Mouse (Mus musculus) CD4-positive, CD25-positive, alpha-beta regulatory T cell, adult 9 weeks (primary cell): ENCODE results near the gene Iqsec3. TPM values are rescaled to one million over a fixed set of nuclear protein-coding genes. Genes with fewer than 3 reads are reported as not detected.

Experiments used
- polyA plus RNA-seq: library from polyadenylated mRNA; unstranded; fragments of 100-300 nt; shearing (Covaris generic); gene quantifications from one replicate; pipeline ENCODE4 v1.2.1, GENCODE M21; 2017

The Iqsec3 gene
- not detected for polyA plus RNA-seq

GRCm38 (mm10) chr6:121473093-121473821, at the start of gene Iqsec3:
Gene Iqsec3, minus strand, starts transcription at chr6:121473678.

GRCm38 (mm10) chr6:121343026-121343770, 130.3 kb downstream of the Iqsec3 start, which contains the start of gene Slc6a12:
Gene Slc6a12, plus strand, starts transcription at chr6:121343076.

Other genes starting within 250 kb of the Iqsec3 start
- 121 TPM for gene Usp18, start 227.8 kb downstream of the Iqsec3 start, polyA plus RNA-seq
- 0.24 TPM for gene Slc6a13, start 173.5 kb downstream of the Iqsec3 start, polyA plus RNA-seq
- gene Slc6a12, start 130.6 kb downstream of the Iqsec3 start, polyA plus RNA-seq, result not detected
- gene A2m, start 161.7 kb upstream of the Iqsec3 start, polyA plus RNA-seq, result not detected